Mouse (Mus musculus) regulatory T cell (primary cell): ENCODE measurements around the gene Plxdc1.

Experiments used
- in situ Hi-C: fragments of 300-600 bp; cut with MboI, MseI; formaldehyde crosslinking; loops from one replicate; pipeline ENCODE4 v1.15.1; 2025; ENCODE audit warnings: high pct_unique_total_duplicates

Gene Plxdc1

GRCm38 (mm10) chr11:97877341-97877740, 108.9 kb downstream of the Plxdc1 start:
- in situ Hi-C loops, result no loop called here

- in situ Hi-C loops, result no loop called here
Measured at GRCm38 (mm10) chr11:97874396-97874795, 111.8 kb downstream of the Plxdc1 start.
